Mouse (Mus musculus): Measurements from ENCODE around the gene Vamp3.
"Not testable (repeated sequence)": the region's sequence is repeated elsewhere in the genome, so short reads cannot be mapped to it uniquely, and the experiment has no call there.

Vamp3 gene

DNA sequence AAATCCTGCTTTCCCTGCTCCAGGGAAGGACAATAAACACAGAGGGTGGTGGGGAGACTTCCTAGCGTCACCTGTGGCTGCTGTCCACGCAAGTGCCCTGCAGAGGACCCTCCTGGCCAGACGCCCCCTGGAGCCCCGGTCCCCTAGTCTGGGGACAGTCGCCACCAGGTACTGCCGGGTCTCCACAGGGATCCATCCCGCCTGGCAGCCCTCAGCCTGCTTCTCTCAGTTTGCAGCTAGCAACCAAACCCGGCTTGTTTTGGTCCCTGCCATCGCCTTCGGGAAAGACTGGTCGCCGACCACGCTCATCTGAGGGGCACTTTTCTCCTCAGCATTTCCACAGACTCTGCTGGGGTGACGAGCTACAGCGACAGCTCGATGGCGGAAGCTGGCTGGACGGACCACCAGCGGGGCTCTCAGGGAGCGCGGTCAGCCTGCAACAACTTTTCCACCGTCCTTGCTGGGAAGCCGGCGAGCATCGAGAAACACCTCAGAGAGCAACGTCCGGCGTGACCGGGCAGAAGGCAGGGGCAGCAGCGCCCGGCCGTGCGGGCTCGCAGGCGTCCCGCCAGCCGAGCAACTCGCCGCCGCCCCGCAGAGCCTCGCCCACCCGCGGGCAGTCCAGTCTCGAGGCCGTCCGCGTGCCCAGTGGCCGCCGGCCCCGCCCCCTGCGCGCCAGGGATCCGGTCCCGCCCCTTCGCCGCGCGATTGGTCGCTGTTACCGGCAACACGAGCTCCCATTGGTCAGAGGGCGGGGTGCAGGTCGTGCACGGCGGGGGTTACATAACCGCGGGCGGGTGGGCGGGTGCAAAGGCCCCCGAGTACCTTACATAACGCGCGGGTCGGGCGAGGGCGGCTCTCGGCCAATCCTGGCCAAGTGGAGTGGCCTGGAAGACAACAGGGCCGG lies 13.5 kb downstream of the Vamp3 start, which contains the start of gene Per3:
TSS of gene Per3 (minus strand) at position 629 of the 907 bp plus-strand sequence.
- peak; percentile 97 for DNase-seq

DNA sequence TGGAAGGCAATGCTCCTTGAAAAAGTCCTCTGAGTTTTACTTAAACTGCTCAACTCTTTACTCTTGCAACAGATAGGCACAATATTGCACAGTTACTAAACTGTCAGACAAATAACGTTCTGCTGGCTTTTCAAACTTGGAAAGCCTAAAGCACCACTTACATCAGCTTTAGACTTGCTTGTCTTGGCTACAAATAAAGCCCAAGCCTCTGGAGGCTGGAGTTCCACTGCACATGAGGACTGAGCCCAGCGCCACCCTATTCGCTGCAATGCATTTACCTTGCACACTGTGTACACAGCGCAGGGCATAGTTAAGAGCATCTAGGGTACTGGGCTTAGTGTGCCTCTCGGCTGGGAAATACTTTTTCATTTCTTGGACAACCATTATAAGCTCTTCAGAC lies 14.5 kb downstream of the Vamp3 start:
- DNase-seq: no peak

DNA sequence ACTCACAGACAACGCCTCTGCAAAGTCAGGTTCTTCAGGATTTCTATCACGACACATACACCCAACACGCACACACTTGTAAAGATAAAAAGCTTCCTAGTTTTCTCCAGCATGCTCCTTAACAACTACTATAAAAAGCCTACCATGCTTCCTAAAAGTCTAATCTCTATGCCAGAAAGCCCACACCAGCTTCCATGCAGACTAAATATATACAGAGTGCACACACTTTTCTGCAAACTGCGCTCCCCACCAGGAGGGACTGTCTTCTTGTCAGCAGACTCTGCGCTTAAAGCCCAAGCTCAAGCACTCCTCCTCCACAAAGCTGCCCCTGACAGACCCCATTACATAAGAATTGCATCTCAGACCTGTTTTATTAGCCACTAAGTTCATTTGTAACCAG lies 16.3 kb downstream of the Vamp3 start:
- no peak for DNase-seq

GRCm38 (mm10) chr4:151037800-151038199 lies 20.0 kb downstream of the Vamp3 start:
- DNase-seq: no peak

DNA sequence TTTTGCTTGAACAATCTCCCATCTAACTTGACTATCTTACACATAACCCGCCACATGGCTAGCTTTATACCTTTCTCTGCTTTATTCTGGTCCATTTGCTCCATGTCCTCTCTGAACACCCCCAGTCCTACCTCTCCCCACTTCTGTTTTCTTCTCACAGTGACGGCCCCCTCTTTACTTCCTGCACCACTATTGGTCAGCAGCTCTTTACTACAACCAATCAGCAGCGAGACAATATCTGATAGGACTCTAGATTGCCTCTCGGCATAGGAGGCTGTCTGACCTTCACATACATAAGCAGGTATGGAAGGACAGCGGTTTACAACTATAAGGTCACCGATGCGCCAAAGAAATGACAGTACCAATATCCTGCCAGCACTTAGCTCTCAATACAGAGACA lies 21.2 kb downstream of the Vamp3 start:
- DNase-seq: no peak

DNA sequence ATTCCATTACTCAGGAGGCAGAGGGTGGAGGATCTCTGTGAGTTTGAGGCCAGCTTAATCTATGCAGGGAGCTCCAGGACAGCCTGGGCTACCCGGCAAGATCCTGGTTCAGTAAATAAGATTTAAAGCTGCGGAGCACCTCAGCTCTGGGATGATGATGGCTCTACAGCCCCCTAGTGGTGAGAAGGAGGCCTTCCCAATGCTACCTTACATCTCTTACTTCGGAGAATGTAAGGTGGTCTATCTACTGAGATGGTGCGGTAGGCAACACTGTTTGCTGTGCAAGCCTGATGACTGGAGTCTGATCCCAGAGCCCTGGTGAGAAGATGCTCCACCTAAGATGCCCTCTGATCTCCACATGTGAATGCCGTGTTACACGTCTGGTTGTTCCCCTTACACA lies 30.8 kb downstream of the Vamp3 start:
- DNase-seq: peak; percentile 77

DNA sequence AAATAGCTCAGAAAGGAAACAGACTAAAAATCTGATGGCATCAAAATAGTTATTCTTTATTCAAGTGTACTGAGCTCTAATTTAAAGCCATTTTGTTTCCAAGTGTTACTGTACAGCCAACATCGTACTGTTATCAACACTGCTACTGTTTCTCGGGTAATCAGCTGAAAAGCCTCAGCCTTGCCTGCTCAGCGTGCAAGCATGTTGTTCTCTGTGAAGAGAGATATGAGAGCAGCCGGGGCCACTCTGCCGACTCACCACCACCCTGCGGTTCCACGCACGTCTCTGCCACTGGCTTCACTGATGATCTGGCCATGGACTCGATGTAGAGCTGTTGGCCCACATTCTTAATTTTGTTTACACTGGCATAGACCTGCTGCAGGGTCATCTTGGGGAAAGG lies 33.6 kb downstream of the Vamp3 start:
- no peak for DNase-seq

DNA sequence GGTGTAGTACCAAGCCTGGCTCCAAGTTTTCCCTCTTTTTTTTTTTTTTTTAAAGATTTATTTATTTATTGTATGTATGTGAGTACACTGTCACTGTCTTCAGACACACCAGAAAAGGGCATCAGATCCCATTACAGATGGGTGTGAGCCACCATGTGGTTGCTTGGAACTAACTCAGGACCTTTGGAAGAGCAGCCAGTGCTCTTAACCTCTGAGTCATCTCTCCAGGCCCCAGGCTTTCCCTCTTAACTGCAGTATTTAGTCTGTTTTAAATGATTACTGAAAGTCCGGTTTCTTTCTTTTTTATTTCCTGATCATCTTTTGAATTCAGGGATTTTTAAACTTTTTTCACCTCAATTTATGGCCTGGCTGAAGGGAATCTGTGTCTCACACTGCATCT lies 40.4 kb downstream of the Vamp3 start:
- DNase-seq: not testable (repeated sequence)

GRCm38 (mm10) chr4:151015946-151016345 lies 41.8 kb downstream of the Vamp3 start:
- peak; percentile 41 for DNase-seq

- DNase-seq: no peak
These were observed 47.4 kb downstream of the Vamp3 start for GRCm38 (mm10) chr4:151010316-151010715.

DNA sequence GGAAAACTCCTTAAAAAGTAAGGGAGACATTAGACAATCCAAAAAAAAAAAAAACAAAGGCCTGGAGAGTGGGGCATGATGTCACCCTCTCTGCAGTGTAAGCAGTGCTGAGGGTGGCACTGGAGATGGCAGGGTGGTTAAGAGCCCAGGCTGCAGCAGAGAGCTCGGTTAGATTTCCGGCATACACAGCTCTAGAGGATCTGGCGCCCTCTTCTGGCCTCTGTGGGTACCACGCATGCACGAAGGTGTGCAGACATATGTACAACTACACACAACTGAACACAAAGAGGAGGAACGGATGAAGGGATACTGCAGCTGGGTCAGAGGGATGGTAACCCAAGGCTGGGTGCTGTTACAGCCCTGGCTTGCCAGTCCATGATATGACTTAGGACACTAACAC lies 50.8 kb downstream of the Vamp3 start:
- peak; percentile 44 for DNase-seq

- no peak for DNase-seq
These were observed 52.0 kb downstream of the Vamp3 start for GRCm38 (mm10) chr4:151005656-151006318.

DNA sequence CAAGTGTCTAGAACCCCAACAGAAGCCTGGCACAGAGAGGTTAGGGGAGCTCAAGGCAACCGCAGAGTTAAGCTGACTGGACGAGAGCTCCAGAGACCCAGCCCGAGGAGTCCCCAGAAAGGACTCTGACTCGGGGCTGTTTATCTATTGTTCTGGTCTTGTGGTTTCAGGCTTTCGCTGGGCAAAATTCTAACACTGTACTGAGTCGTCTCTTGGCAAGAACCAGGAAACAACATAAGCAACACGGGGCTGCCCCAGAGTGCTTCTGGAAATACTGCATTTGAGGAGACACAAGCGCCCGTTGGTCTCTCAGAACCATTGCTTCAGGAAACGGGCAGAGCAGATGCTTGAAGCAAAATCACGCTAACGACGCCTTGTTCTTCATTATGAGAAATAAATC lies 56.4 kb downstream of the Vamp3 start:
- no peak for DNase-seq

GRCm38 (mm10) chr4:150998626-150999025 lies 59.1 kb downstream of the Vamp3 start:
- DNase-seq: no peak
